Mouse (Mus musculus): ENCODE data around the gene Zfp663.

Gene Zfp663

GRCm38 (mm10) chr2:165387844-165388495 lies 19.4 kb upstream of the Zfp663 start, which contains the start of gene Zfp334:
Gene Zfp334, minus strand, starts transcription at chr2:165388259.
- no peak; the same call in 1 of the 2 replicates for TF ChIP-seq GATA4 (IDR thresholded peaks at IDR 0.05; ENCODE audit: insufficient replicate concordance, low read length)

- no peak for TF ChIP-seq GATA4 (IDR thresholded peaks at IDR 0.05; ENCODE audit: insufficient replicate concordance, low read length)
Measured at GRCm38 (mm10) chr2:165387370-165387769, 18.8 kb upstream of the Zfp663 start.

- TF ChIP-seq GATA4 (IDR thresholded peaks at IDR 0.05; ENCODE audit: insufficient replicate concordance, low read length): no peak
Measured at GRCm38 (mm10) chr2:165380050-165380449, 11.5 kb upstream of the Zfp663 start.

GRCm38 (mm10) chr2:165376001-165376400 lies 7.5 kb upstream of the Zfp663 start:
- no peak for TF ChIP-seq GATA4 (IDR thresholded peaks at IDR 0.05; ENCODE audit: insufficient replicate concordance, low read length)

- TF ChIP-seq GATA4 (IDR thresholded peaks at IDR 0.05; ENCODE audit: insufficient replicate concordance, low read length): no peak
Measured at GRCm38 (mm10) chr2:165375478-165375877, 6.9 kb upstream of the Zfp663 start.

GRCm38 (mm10) chr2:165371066-165371465 lies 2.5 kb upstream of the Zfp663 start:
- TF ChIP-seq GATA4 (IDR thresholded peaks at IDR 0.05; ENCODE audit: insufficient replicate concordance, low read length): no peak

- no peak for TF ChIP-seq GATA4 (IDR thresholded peaks at IDR 0.05; ENCODE audit: insufficient replicate concordance, low read length)
Measured at GRCm38 (mm10) chr2:165370348-165370747, 1.8 kb upstream of the Zfp663 start.

GRCm38 (mm10) chr2:165367868-165368439 lies 575 bp downstream of the Zfp663 start:
- TF ChIP-seq GATA4 (IDR thresholded peaks at IDR 0.05; ENCODE audit: insufficient replicate concordance, low read length): no peak

- TF ChIP-seq GATA4 (IDR thresholded peaks at IDR 0.05; ENCODE audit: insufficient replicate concordance, low read length): peak; percentile 71; the same call in 1 of the 2 replicates
Measured at GRCm38 (mm10) chr2:165367047-165367520, 1.4 kb downstream of the Zfp663 start.

GRCm38 (mm10) chr2:165364334-165365091 lies 4.0 kb downstream of the Zfp663 start:
- TF ChIP-seq GATA4 (IDR thresholded peaks at IDR 0.05; ENCODE audit: insufficient replicate concordance, low read length): no peak

GRCm38 (mm10) chr2:165363282-165363681 lies 5.2 kb downstream of the Zfp663 start:
- no peak for TF ChIP-seq GATA4 (IDR thresholded peaks at IDR 0.05; ENCODE audit: insufficient replicate concordance, low read length)

GRCm38 (mm10) chr2:165360861-165361260 lies 7.7 kb downstream of the Zfp663 start:
- TF ChIP-seq GATA4 (IDR thresholded peaks at IDR 0.05; ENCODE audit: insufficient replicate concordance, low read length): no peak

GRCm38 (mm10) chr2:165351828-165352513 lies 16.6 kb downstream of the Zfp663 start:
- TF ChIP-seq GATA4 (IDR thresholded peaks at IDR 0.05; ENCODE audit: insufficient replicate concordance, low read length): no peak

- no peak for TF ChIP-seq GATA4 (IDR thresholded peaks at IDR 0.05; ENCODE audit: insufficient replicate concordance, low read length)
Measured at GRCm38 (mm10) chr2:165349466-165349865, 19.1 kb downstream of the Zfp663 start.

- TF ChIP-seq GATA4 (IDR thresholded peaks at IDR 0.05; ENCODE audit: insufficient replicate concordance, low read length): no peak
Measured at GRCm38 (mm10) chr2:165346180-165346579, 22.3 kb downstream of the Zfp663 start.

Data from liver, adult (tissue).